Mouse (Mus musculus): ENCODE measurements around the gene Fibp. TPM values are rescaled to one million over a fixed set of nuclear protein-coding genes. Genes with fewer than 3 reads are reported as not detected.
A peak's percentile ranks its signal among the peaks of the same experiment; 100 is the strongest.

The Fibp gene
- polyA plus RNA-seq, 1 experiment from 2014 or later = 150 TPM

DNA sequence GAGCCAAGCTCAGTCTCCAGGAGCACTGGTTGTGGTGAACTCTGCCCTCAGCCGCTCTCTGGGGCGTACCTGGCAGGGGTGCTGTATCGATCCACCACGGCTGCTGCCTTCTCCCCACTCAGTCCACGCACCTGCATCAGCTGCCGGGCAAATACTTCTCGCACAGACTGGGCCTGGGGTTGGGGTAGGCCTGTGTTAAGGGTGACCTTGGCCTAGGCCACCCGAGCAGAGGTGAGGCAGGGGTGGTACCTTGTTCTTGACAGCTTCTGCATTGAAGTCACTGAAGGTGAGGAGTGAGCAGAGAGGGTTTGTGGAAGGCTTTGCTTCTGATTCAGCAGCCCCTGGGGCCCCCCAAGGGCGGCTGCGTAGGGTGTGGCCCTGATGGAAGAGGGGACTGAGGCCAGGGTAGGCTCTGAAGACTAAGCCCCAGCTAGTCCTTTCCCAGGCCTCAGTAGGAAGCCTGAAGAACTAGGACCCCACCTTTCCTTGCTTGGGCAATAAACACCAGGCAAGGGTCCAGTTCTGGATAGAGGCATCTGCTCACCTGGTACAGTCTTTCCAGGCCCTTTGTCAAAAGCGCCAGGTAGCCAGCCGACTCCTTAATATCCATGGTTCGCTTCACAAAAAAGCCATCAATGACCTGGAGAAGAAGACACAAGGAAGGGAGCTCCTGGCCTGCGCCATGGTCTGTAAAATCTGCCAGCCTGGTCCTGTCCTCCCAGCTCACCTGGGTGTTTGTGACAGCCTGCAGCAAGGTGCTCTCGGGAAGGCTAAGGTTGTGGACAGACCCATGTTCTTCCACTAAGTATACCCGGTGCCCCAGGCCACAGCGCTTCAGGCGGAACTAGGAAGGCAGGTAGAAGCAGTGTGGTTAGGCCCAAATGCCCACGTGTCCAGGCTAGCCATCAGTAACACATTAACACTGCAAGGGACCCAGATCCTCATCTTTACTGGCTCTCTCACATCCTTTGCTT is 23.3 kb downstream of the Fibp start:
- no peaks in the 10 kb centered on the region for H3K4me1 ChIP-seq (replicated peaks; ENCODE audit: insufficient read depth, low read length)
- no peak for TF ChIP-seq CTCF (IDR thresholded peaks at IDR 0.05; ENCODE audit: low read depth)
- no peak for DNase-seq (ENCODE audit: low spot score)
- no peak overlapping the region for H3K4me2 ChIP-seq (ENCODE audit: low read length)
- WGBS = 87% methylated on average over 19 of the region's 19 CpGs
- no peak overlapping the region for H3K4me3 ChIP-seq (replicated peaks; ENCODE audit: low read depth, low read length)
- H3K27me3 ChIP-seq (ENCODE audit: insufficient read depth, low read length) = no peaks in the 10 kb centered on the region
- ATAC-seq (replicated peaks; ENCODE audit: low FRiP score, low read depth) = no peak
- H3K9me3 ChIP-seq (replicated peaks; ENCODE audit: low read length) = no peaks in the 10 kb centered on the region
- H3K9ac ChIP-seq (ENCODE audit: low read depth, low read length) = no peak overlapping the region
- no peak overlapping the region for H3K27ac ChIP-seq
- peaks cover 58% of the 10 kb centered on the region for H3K36me3 ChIP-seq (ENCODE audit: insufficient read depth, low read length)

DNA sequence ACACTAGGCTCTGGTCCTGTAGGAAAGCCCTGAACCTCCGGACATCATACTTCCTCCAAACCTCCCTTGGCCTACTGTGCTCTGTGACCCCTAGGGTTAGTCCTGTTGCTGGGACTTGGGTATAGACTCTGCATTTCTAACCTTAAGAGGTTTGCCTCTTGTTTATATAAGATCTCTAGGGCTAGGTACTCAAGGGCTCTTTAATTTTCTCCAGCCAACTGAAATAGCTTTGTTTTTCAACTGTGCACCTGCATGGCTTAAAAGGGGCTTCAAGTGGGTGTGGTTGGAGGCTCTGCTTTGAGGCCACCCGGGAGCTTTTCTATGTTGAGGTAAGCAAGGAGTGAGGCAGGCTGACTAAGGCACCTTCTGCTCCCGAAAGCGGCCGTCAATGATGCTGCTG is 24.1 kb downstream of the Fibp start:
- H3K27ac ChIP-seq = no peak overlapping the region
- no peaks in the 10 kb centered on the region; the same call in 1 of the 2 replicates for H3K4me1 ChIP-seq (replicated peaks; ENCODE audit: insufficient read depth, low read length)
- H3K4me2 ChIP-seq (ENCODE audit: low read length) = no peak overlapping the region
- peaks cover 56% of the 10 kb centered on the region for H3K36me3 ChIP-seq (ENCODE audit: insufficient read depth, low read length)
- no peak for DNase-seq (ENCODE audit: low spot score)
- H3K4me3 ChIP-seq (replicated peaks; ENCODE audit: low read depth, low read length) = no peak overlapping the region
- 87% methylated on average over 5 of the region's 5 CpGs for WGBS
- H3K9me3 ChIP-seq (replicated peaks; ENCODE audit: low read length) = no peaks in the 10 kb centered on the region
- no peaks in the 10 kb centered on the region for H3K27me3 ChIP-seq (ENCODE audit: insufficient read depth, low read length)
- no peak for ATAC-seq (replicated peaks; ENCODE audit: low FRiP score, low read depth)
- no peak for TF ChIP-seq CTCF (IDR thresholded peaks at IDR 0.05; ENCODE audit: low read depth)
- H3K9ac ChIP-seq (ENCODE audit: low read depth, low read length) = no peak overlapping the region

DNA sequence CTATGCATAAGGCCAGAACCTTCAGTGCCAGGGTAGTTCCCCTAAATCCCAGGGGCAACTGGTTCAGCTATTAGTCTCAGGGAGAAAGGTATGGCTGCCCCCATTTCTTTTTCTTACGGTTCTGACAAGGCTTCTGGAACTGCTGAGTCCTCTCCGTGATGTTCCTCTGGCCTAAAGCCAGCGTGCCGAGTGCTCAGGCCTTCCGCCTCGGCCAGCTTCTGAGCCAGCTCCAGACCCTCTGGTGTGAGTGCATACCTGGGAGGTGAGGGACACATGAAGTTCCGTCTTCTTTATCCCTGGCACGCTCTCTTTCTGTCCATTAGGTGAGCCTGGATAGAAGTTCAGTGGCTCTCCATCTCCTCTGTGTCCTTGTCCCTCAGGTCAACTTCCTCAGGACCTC is 25.0 kb downstream of the Fibp start:
- Histone ChIP-seq H3K27ac (no peak overlapping the region), H3K9ac (ENCODE audit: low read depth, low read length) (peak overlapping the region; percentile 20; the same call in 1 of the 2 replicates), H3K27me3 (ENCODE audit: insufficient read depth, low read length) (no peaks in the 10 kb centered on the region), H3K9me3 (replicated peaks; ENCODE audit: low read length) (no peaks in the 10 kb centered on the region), H3K4me1 (replicated peaks; ENCODE audit: insufficient read depth, low read length) (no peaks in the 10 kb centered on the region; the same call in 1 of the 2 replicates), H3K36me3 (ENCODE audit: insufficient read depth, low read length) (peaks cover 48% of the 10 kb centered on the region), H3K4me3 (replicated peaks; ENCODE audit: low read depth, low read length) (no peak overlapping the region), H3K4me2 (ENCODE audit: low read length) (no peak overlapping the region)
- no peak for TF ChIP-seq CTCF (IDR thresholded peaks at IDR 0.05; ENCODE audit: low read depth)
- ATAC-seq (replicated peaks; ENCODE audit: low FRiP score, low read depth) (no peak), DNase-seq (ENCODE audit: low spot score) (no peak)
- WGBS = 88% methylated on average over 8 of the region's 8 CpGs

DNA sequence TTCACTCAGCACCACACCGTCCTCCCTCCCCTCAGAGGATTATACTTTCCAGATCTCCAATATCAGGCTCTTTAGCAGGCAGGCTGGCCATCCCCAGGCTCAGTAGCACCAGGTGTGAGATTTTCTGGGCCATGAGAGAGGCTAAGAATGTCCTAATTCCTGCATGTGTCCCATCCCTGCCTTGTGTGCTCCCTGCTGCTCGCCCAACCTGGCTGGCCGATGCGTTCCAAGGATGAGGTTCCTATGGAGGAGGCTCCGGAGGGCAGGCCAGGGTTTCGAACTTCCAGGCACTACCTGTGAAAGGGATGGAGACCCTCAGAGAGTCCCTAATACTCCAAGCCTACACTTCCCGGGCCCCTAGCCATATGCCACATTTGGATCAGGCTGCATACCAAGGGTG is 25.4 kb downstream of the Fibp start:
- H3K27me3 ChIP-seq (ENCODE audit: insufficient read depth, low read length) = no peaks in the 10 kb centered on the region
- WGBS = 94% methylated on average over 7 of the region's 7 CpGs
- DNase-seq (ENCODE audit: low spot score) = no peak
- no peak overlapping the region for H3K4me2 ChIP-seq (ENCODE audit: low read length)
- no peaks in the 10 kb centered on the region; the same call in 1 of the 2 replicates for H3K4me1 ChIP-seq (replicated peaks; ENCODE audit: insufficient read depth, low read length)
- H3K9me3 ChIP-seq (replicated peaks; ENCODE audit: low read length) = no peaks in the 10 kb centered on the region
- H3K27ac ChIP-seq = no peak overlapping the region
- ATAC-seq (replicated peaks; ENCODE audit: low FRiP score, low read depth) = no peak
- peaks cover 43% of the 10 kb centered on the region for H3K36me3 ChIP-seq (ENCODE audit: insufficient read depth, low read length)
- peak overlapping the region; percentile 20; the same call in 1 of the 2 replicates for H3K9ac ChIP-seq (ENCODE audit: low read depth, low read length)
- no peak overlapping the region for H3K4me3 ChIP-seq (replicated peaks; ENCODE audit: low read depth, low read length)
- no peak for TF ChIP-seq CTCF (IDR thresholded peaks at IDR 0.05; ENCODE audit: low read depth)

DNA sequence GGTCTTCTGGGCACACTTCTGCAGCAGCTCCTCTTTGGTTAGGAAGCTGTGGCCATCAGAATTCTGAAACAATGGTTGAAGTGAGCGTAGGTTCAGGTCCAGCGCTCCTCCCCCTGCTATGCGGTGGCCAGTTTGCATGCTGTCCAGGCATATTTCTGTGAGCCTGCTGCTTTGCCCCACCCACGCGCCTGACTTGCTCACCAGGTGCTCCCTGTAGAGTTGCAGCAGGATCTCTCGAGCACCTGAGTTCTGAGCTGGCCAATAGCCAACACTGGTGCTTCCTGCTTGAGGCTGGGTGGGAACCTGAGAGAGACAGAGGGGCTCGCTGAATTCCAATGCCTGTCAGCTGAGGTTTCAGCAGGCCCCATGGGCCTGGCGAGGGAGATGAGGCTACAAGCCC is 25.9 kb downstream of the Fibp start:
- Histone ChIP-seq H3K4me1 (replicated peaks; ENCODE audit: insufficient read depth, low read length) (no peaks in the 10 kb centered on the region; the same call in 1 of the 2 replicates), H3K27me3 (ENCODE audit: insufficient read depth, low read length) (no peaks in the 10 kb centered on the region), H3K9me3 (replicated peaks; ENCODE audit: low read length) (no peaks in the 10 kb centered on the region), H3K36me3 (ENCODE audit: insufficient read depth, low read length) (peaks cover 39% of the 10 kb centered on the region), H3K9ac (ENCODE audit: low read depth, low read length) (peak overlapping the region; percentile 20; the same call in 1 of the 2 replicates), H3K4me2 (ENCODE audit: low read length) (no peak overlapping the region), H3K27ac (no peak overlapping the region), H3K4me3 (replicated peaks; ENCODE audit: low read depth, low read length) (no peak overlapping the region)
- WGBS = 67% methylated on average over 8 of the region's 8 CpGs
- ATAC-seq (replicated peaks; ENCODE audit: low FRiP score, low read depth) (no peak), DNase-seq (ENCODE audit: low spot score) (no peak)
- no peak for TF ChIP-seq CTCF (IDR thresholded peaks at IDR 0.05; ENCODE audit: low read depth)

DNA sequence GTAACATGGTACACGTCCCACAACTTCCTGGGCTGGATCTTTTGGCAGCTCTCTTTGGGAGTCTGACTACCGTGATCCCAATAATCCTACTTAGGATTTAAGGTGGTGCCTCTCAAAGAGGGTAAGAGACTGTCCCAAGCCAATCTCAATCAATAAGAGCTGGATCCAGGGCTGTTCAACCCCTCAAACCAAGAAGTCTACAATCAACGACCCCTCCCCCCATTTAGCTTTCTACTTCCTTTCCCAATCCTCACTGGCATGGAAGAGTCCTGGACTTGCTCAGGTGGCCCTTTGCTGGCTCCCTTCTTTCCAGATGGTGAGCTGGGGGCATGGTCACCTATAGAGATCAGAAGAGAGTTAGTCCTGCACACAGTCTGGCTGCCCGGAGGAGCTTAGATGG is 26.4 kb downstream of the Fibp start:
- no peak overlapping the region for H3K27ac ChIP-seq
- 76% methylated on average over 4 of the region's 4 CpGs for WGBS
- H3K4me3 ChIP-seq (replicated peaks; ENCODE audit: low read depth, low read length) = no peak overlapping the region
- H3K9ac ChIP-seq (ENCODE audit: low read depth, low read length) = no peak overlapping the region
- H3K9me3 ChIP-seq (replicated peaks; ENCODE audit: low read length) = no peaks in the 10 kb centered on the region
- ATAC-seq (replicated peaks; ENCODE audit: low FRiP score, low read depth) (no peak), DNase-seq (ENCODE audit: low spot score) (no peak)
- H3K36me3 ChIP-seq (ENCODE audit: insufficient read depth, low read length) = peaks cover 34% of the 10 kb centered on the region
- H3K4me2 ChIP-seq (ENCODE audit: low read length) = no peak overlapping the region
- no peak for TF ChIP-seq CTCF (IDR thresholded peaks at IDR 0.05; ENCODE audit: low read depth)
- H3K4me1 ChIP-seq (replicated peaks; ENCODE audit: insufficient read depth, low read length) = peaks cover under 1% of the 10 kb centered on the region; the same call in 1 of the 2 replicates
- no peaks in the 10 kb centered on the region for H3K27me3 ChIP-seq (ENCODE audit: insufficient read depth, low read length)
